Mouse (Mus musculus) brown adipose tissue, adult 24 weeks (tissue): ENCODE measurements around the gene Golim4. TPM values are rescaled to one million over a fixed set of nuclear protein-coding genes. Genes with fewer than 3 reads are reported as not detected.

Experiments
- H3K27ac ChIP-seq: fragments of 200-500 bp; replicated peaks from 2 replicates; pipeline ENCODE4 v1.5.1; 2012; ENCODE audit warnings: low read depth, mild to moderate bottlenecking, low read length
- H3K4me1 ChIP-seq: fragments of 200-500 bp; 2 replicates; pipeline ENCODE4 v1.6.1; 2012; ENCODE audit warnings: low read length, mixed read lengths; ENCODE audit not compliant: control insufficient read depth, insufficient read depth, insufficient read length
- H3K4me3 ChIP-seq: fragments of 200-500 bp; 2 replicates; pipeline ENCODE4 v1.5.1; 2012; ENCODE audit warnings: low read depth, mild to moderate bottlenecking, low read length, moderate library complexity; ENCODE audit not compliant: insufficient read depth
- polyA plus RNA-seq: library from polyadenylated mRNA; stranded (reverse); fragments of >200 nt; gene quantifications from 2 replicates; pipeline ENCODE4 v1.2.4, GENCODE M21; 2012; ENCODE audit not compliant: missing spikeins, insufficient read depth, insufficient read length

Gene Golim4
- polyA plus RNA-seq, 1 experiment, result 35.9 TPM

DNA sequence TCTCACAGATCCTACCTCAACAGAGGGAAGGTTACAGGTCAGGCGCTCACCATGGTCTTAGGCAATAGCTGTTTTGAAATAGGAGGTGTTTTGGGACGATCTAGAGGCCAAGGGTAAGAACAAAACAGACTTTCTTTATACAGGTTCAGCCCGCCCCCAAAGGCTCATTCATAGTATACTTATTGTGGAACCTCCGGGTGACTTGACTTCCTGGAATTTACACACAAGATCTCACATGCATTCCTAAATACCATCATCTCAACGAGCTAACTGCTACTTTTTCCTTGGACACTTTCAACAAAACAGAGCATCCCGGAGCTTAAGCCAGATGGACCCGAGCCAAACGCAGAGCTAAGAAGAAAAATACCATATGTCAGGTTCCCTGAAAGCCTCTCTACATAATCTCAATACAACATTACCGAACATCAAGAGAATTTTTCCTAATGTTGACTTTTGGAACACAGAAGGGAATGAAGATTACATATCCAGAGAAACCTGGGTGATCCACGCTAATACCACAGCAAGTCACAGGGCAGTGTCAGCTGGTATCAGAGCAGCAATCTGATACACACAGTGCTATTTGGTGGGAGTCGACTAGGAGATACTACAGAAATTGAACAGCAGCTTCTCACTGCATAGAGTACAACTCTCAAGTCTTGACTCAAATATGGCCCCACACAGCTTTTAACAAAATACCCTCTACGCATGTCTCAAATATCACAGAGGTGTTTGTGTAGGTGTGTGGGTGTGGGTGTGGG, 14.3 kb downstream of the Golim4 start:
- H3K27ac ChIP-seq, result peak overlapping the region; percentile 17; the same call in 1 of the 2 replicates
- no peak overlapping the region for H3K4me3 ChIP-seq
- peaks cover 5% of the 10 kb centered on the region for H3K4me1 ChIP-seq

DNA sequence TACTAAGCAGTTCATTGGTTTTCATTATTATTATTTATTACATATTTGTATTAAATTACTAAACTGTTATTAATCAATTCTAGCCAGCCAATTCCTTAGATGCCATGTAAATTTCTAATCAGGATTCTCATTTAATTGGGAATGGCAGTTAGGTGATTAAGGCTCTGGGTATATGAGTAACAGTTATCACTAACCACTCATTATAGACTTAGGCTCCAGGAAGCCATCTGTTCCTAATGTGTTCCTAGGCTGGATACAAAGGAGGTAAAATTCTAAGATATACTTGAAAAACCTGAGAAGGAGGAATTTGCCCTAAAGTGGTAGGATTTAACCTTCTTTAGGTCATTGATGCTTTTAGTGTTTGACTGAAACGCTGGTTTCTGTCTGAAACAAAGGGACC, 14.9 kb downstream of the Golim4 start:
- Histone ChIP-seq H3K4me3 (no peak overlapping the region), H3K27ac (no peak overlapping the region), H3K4me1 (peaks cover 5% of the 10 kb centered on the region)

DNA sequence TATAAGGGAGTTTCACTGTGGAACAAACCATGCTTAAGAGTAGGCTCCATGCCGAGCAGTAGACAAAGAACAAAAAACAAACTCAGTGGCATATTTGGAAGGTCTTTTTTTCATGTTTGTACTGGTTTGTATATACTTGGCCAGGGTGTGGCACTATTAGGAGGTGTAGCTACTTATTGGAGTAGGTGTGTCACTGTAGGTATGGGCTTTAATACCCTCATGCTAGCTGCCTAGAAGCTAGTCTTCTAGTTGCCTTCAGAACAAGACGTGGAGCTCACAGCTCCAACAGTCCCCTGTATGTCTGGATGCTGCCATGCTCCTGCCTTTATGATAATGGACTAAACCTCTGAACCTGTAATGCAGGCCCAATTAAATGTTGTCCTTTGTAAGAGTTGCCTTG, 20.6 kb downstream of the Golim4 start:
- Histone ChIP-seq H3K27ac (no peak overlapping the region), H3K4me1 (peaks cover 3% of the 10 kb centered on the region; the same call in 1 of the 2 replicates), H3K4me3 (no peak overlapping the region)

DNA sequence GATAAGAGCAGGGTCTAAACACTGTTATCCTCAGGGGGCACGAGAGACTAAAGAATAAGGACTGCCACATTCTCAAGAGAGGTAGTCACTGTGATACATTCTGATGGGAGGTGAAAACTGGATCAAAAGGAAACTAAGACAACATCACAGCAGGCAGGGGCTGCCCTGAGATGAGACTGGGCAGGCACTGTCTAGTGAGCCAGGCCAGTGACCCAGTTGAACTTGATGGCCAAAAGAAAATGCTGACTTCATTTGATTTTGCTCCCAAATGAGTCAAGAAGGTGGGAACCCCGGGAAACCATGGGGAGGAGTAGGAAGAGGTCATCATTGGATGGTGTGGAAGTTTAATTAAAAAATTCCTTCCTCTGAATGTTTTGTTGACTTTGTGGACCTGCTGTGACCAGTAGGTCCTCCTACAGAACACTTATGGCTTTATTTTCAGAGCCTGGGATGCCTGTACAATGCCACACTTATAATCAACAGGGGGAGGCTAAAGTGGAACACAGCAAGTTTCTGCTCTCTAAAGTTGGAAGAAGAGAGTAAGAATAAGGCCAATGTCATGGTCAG, 26.0 kb downstream of the Golim4 start:
- Histone ChIP-seq H3K27ac (no peak overlapping the region), H3K4me3 (no peak overlapping the region), H3K4me1 (no peaks in the 10 kb centered on the region)

DNA sequence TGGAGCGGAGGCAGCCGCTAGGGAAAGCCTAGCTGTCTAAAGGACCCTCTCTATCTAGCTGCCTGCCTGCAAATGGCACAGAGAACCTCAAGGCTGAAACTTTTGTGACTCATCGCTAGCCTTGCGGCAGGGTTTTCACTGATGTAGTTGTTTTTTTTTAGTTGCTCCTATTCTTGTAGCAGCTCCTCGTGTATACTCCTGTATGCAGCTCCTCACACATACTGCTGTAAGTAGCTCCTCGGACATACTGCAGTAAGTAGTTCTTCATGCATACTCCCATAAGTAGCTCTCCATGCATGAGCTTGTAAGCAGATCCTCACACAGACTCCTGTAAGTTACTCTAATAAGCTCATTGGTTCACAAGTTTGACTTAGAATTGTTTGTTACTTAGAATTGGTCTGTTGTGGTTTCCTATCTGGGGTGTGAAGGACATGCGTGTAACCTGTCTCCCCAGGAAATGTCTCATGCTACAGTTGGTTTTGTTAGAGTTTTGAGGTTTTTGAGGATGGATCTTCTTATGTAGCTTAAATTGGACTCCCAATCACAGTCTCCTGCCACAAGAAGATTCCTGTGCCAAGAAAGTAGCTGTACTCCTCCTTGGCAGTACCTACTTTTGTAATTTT, 26.7 kb downstream of the Golim4 start:
- Histone ChIP-seq H3K4me3 (no peak overlapping the region), H3K4me1 (no peaks in the 10 kb centered on the region), H3K27ac (no peak overlapping the region)

DNA sequence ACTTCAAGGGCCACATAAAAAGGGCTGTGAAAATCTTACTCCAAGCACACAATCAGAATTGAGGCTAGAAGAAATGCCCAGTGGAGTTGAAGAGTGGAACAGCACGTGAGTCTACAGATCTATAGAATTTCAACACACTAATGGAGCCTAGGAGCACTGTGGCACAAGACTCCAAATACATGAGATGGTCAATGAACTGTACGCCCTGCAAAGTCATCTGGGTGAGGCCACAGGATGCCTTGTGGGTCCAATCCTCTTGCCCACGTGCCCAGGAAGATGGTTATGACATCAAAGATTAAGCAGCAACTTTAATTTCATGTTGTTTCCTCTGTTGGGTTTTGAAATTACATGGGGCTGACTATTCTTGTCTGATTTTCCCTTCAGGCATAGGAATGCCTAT, 30.4 kb downstream of the Golim4 start:
- Histone ChIP-seq H3K4me1 (no peaks in the 10 kb centered on the region; the same call in 1 of the 2 replicates), H3K4me3 (no peak overlapping the region), H3K27ac (no peak overlapping the region)

DNA sequence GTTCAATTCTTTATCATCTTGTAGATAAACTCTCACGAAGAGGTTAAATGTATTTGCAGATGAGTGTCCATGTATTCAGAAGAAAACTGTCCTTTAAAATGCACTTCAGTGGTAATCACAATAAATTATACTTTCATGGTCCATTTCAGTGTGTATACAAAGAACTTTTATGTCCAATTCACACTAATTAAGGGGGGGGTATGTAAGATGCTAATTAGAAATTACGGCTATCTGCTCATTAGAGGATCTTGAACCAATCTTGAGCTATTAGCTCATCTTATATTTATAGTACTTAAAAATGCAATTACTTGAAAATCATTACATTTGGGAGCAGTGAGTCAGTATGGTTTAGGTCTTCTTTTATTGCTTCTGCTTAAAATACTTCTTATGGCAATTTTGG, 31.6 kb downstream of the Golim4 start:
- H3K4me1 ChIP-seq, result no peaks in the 10 kb centered on the region; the same call in 1 of the 2 replicates
- no peak overlapping the region for H3K27ac ChIP-seq
- H3K4me3 ChIP-seq, result no peak overlapping the region

DNA sequence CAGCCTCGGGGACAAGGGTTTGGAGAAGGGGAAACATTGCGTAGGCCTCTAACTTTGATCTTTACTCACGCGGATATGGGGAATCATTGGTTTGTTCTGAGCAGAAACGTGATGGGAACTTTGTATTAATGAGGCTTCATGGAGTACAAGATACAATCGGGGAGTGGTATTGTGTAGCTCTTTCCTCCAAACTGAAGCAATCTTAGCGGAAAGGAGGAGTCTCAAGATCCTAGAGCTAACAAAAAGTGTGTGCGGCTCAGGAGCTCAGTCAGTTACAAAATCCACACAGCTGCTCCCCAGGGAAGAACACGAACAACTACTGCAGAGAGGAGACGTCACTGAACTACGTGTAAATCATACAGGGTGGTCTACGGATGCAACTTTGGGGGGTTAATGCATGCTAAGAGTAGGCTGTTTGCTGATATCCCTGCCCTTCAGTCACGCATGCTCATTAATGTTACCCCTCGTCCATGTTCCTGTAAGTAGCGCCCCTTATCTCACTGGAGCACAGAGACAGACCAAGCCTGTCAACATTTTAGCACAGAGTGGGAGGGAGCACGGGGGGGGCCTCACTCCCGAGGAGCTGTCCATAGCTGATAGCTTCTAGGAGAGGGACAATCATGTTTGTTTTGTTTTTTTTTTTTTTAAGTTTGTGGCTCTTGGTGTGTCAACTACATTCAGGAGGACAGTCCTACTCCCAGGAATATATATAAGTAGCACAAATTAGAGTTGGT, 38.8 kb downstream of the Golim4 start:
- Histone ChIP-seq H3K4me1 (peaks cover 4% of the 10 kb centered on the region), H3K27ac (no peak overlapping the region), H3K4me3 (no peak overlapping the region)

DNA sequence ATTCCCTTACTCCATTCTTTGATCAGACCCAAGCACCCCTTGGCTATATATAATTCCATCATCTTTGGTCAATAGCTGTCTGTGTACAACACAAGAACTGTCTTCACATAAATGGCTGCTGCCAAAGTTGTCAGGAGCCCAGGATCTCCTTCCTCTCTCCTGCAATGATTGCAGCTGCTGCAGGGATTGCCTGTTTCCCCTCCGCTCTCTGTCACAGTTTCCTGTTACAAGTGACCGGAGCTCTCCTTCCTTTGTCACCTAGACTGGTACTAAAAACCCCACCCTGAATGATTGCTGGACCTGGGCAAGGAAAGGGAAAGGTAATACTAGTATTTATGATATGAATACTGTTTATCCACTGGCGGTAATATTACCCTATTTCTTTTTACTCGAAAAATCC, 44.0 kb downstream of the Golim4 start:
- Histone ChIP-seq H3K27ac (no peak overlapping the region), H3K4me3 (no peak overlapping the region), H3K4me1 (peaks cover 4% of the 10 kb centered on the region; the same call in 1 of the 2 replicates)

DNA sequence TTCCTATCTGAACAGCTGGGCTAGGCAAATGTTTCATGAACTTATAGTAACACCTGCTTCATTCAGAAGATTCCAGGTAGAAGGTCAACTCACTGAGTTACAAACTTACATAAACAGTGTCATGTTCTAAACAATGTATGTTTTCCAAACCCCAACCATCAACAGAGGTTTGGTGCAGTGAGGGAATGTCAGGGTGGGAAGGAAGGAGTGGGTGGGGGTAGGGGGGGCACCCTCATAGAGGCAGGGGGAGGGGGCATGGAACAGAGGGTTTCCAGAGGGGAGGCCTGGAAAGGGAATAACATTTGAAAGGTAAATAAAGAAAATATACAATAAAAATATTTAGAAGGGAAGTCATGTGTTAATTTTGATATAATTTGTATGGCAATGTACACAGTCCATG, 46.0 kb downstream of the Golim4 start:
- no peak overlapping the region for H3K27ac ChIP-seq
- peaks cover 4% of the 10 kb centered on the region; the same call in 1 of the 2 replicates for H3K4me1 ChIP-seq

DNA sequence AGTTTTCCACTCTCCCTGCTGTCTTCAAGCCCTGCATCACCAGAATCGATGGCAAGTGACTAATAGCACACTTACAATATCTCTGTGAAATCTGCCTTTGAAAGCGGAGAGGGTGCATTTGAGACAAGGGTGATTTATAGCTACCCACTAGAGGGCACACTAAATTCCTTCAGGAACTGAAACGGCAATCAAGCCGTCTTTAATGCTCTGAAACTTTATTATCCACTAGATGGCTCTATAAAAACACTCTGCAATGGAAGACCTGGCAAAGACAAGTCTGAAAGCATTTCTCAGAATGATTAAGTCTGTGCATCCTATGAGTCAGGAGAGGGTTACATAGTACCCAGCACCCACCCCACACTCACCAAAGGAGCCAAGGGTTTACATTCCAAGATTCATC, 46.5 kb downstream of the Golim4 start:
- Histone ChIP-seq H3K4me1 (peaks cover 4% of the 10 kb centered on the region; the same call in 1 of the 2 replicates), H3K27ac (no peak overlapping the region), H3K4me3 (no peak overlapping the region)

More for the DNA sequence above, 46.0 kb downstream of the Golim4 start:
- no peak overlapping the region for H3K4me3 ChIP-seq

DNA sequence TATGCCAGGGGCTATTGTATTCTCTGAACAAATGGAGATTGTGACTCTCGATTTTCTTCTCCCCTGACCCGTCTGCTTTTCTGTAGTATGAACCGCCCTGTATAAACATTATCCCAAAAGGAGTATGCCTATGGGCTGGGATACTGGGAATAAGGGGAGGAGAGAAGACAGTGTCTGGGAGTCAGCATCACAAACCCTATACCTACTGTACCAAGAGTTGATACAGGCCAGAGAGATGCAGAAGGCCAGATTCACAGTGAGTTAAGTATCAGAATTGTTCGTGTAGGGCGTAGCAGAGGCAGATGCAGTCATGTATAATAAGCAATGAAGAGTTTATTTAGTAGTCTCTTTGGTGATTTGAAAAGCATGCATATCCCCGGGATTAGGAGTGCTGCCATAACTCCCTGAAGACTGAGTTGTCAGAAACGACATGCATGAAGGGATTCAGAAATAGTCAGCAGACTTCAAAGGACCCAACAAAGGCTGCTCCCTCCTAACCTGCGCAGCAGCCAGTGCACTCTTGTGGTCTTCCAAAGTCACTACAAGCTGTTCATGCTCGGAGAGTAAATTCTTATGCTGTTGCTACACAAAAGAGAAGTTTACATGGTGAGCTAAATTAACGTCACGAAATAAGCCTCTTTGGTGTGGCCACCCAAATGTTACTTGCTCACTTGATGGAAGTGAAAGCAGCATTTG, 54.7 kb downstream of the Golim4 start:
- Histone ChIP-seq H3K4me1 (no peaks in the 10 kb centered on the region), H3K4me3 (no peak overlapping the region), H3K27ac (no peak overlapping the region)

DNA sequence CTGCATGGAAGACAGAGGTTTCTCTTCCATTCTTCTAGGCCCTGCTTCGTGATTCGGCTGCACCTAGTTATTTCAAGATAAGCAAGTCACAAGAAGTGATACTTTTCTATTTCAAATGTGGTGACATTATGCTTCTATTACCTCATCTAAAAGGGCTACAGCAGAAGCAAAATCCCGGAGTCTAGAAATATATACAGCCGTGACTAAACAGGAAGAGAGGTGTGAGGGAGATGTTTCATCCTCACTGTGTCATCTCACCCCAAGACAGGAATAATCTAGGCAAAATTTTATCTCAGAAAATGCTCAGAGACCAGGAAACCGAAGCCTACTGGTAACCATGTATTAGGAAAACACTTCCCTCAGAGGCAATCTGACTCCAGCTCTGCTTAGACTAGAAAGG, 61.7 kb downstream of the Golim4 start:
- no peaks in the 10 kb centered on the region for H3K4me1 ChIP-seq
- no peak overlapping the region for H3K27ac ChIP-seq
- no peak overlapping the region for H3K4me3 ChIP-seq

DNA sequence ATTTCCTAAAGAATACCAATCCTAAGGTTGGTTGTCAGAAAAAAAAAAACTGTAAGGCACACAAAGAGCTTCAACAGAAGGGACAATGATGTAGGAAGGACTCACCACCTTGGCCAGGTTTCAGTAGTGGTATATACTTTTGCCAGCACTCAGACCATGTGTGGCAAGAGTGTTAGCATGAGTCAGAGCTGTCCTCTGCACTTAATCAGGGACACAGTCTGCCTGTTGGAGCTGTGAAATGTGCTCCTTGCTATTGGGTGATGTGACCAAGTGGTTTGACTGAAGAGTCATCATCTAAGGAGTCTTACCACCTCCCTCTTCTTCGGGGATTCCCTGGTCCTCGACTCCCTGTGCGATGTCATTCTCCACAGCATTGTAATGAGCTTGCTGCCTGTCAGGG, 65.2 kb downstream of the Golim4 start:
- no peaks in the 10 kb centered on the region for H3K4me1 ChIP-seq
- H3K4me3 ChIP-seq, result no peak overlapping the region
- H3K27ac ChIP-seq, result no peak overlapping the region

DNA sequence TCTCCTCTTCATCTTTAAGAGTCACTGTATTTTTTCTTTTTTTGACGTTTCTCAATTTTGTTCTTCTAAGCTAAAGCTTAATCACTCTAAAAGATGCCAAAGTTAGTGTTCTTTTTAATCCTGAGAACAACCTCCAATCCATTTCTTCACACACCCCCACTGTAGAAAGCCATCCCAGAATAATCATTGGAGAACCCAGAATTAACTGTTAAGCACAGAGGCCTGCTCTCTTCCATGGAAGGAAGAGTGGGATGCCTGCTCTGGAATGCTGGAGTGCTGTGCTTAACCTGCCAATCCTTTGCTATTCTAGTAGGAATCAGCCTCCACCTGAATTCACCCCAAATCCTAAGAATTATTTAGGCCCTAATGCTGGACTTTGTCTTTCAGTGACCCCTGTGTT, 67.4 kb downstream of the Golim4 start:
- Histone ChIP-seq H3K4me3 (no peak overlapping the region), H3K4me1 (no peaks in the 10 kb centered on the region), H3K27ac (no peak overlapping the region)
